In genomic region chr2:171388936-171389335, GRCm38 (mm10) we compare ENCODE assay signal across 30 mouse cellular contexts.
"Had no signal": no experiment of that assay in that cellular context is flagged by ENCODE, and none has a peak within 500 bp of the region (broad histone marks: within the 10 kb centered on the region; RNA-seq: fewer than 3 reads in every experiment).

No protein-coding gene starts in this region.

- H3K9me3 ChIP-seq: limb, embryonic 12.5 days; limb, embryonic 15.5 days; liver, embryonic 15.5 days; lung, embryonic 15.5 days; midbrain, embryonic 15.5 days; neural tube, embryonic 12.5 days had no signal

- H3K27me3 ChIP-seq: limb, embryonic 12.5 days; limb, embryonic 15.5 days; liver, embryonic 12.5 days; liver, embryonic 13.5 days; liver, embryonic 15.5 days; lung, embryonic 15.5 days; megakaryocyte, embryonic 14.5 days; midbrain, embryonic 12.5 days; midbrain, embryonic 13.5 days; midbrain, embryonic 15.5 days; neural tube, embryonic 12.5 days had no signal

- H3K36me3 ChIP-seq: limb, embryonic 12.5 days; limb, embryonic 15.5 days; liver, embryonic 12.5 days; liver, embryonic 13.5 days; liver, embryonic 15.5 days; lung, embryonic 15.5 days; midbrain, embryonic 10.5 days; midbrain, embryonic 12.5 days; midbrain, embryonic 13.5 days; midbrain, embryonic 15.5 days; neural tube, embryonic 12.5 days had no signal

- H3K4me2 ChIP-seq: limb, embryonic 12.5 days; limb, embryonic 15.5 days; liver, embryonic 11.5 days; liver, embryonic 12.5 days; liver, embryonic 13.5 days; liver, embryonic 15.5 days; lung, embryonic 14.5 days; lung, embryonic 15.5 days; midbrain, embryonic 11.5 days; midbrain, embryonic 12.5 days; midbrain, embryonic 13.5 days; midbrain, embryonic 15.5 days; neural tube, embryonic 12.5 days had no signal

- H3K27ac ChIP-seq: left cerebral cortex, adult 2 months; limb, embryonic 12.5 days; limb, embryonic 15.5 days; liver, embryonic 12.5 days; liver, embryonic 13.5 days; liver, embryonic 14.5 days; liver, embryonic 15.5 days; lung, embryonic 15.5 days; macrophage; midbrain, embryonic 10.5 days; midbrain, embryonic 12.5 days; midbrain, embryonic 13.5 days; midbrain, embryonic 15.5 days; neural tube, embryonic 12.5 days had no signal

- H3K4me3 ChIP-seq: left cerebral cortex, adult 2 months; limb, embryonic 12.5 days; limb, embryonic 15.5 days; liver, embryonic 12.5 days; liver, embryonic 13.5 days; liver, embryonic 15.5 days; lung, embryonic 15.5 days; megakaryocyte, embryonic 14.5 days; midbrain, embryonic 10.5 days; midbrain, embryonic 12.5 days; midbrain, embryonic 13.5 days; midbrain, embryonic 15.5 days; myocyte; neural tube, embryonic 12.5 days had no signal

- H3K4me1 ChIP-seq: limb, embryonic 12.5 days; limb, embryonic 15.5 days; liver, embryonic 12.5 days; liver, embryonic 13.5 days; liver, embryonic 15.5 days; lung, embryonic 15.5 days; megakaryocyte, embryonic 14.5 days; midbrain, embryonic 10.5 days; midbrain, embryonic 12.5 days; midbrain, embryonic 13.5 days; midbrain, embryonic 15.5 days; neural tube, embryonic 12.5 days had no signal

- ATAC-seq: liver, embryonic 12.5 days; liver, postnatal 0 days; lung, postnatal 0 days; midbrain, embryonic 13.5 days; midbrain, embryonic 15.5 days; midbrain, embryonic 16.5 days had no signal

- DNase-seq: left cerebral cortex, postnatal 4 days; liver; liver, embryonic 13.5 days; liver, postnatal 0 days; lung, adult 18-20 months; lung, adult 2 months; lung, embryonic 14.5 days; lung, postnatal 14 days; lung, postnatal 36 days; lung, postnatal 4 days; midbrain, embryonic 14.5 days had no signal

- H3K9ac ChIP-seq: limb, embryonic 12.5 days; limb, embryonic 15.5 days; liver, embryonic 12.5 days; liver, embryonic 13.5 days; liver, embryonic 14.5 days; liver, embryonic 15.5 days; liver, postnatal 0 days; lung, embryonic 14.5 days; lung, embryonic 15.5 days; midbrain, embryonic 12.5 days; midbrain, embryonic 13.5 days; midbrain, embryonic 15.5 days; neural tube, embryonic 12.5 days had no signal
